Mouse (Mus musculus) kidney, embryonic 15.5 days (tissue): ENCODE measurements around the gene 4933416C03Rik. TPM values are rescaled to one million over a fixed set of nuclear protein-coding genes. Genes with fewer than 3 reads are reported as not detected.

ENCODE experiments used
- polyA plus RNA-seq: library from polyadenylated mRNA; unstranded; fragments of >200 nt; fragmentation: Nextera tagmentation; extraction: Ambion mirVana; gene quantifications from 2 replicates; pipeline ENCODE4 v1.2.1, GENCODE M21; 2015

Gene 4933416C03Rik
- polyA plus RNA-seq, 1 experiment from 2014 or later = not detected

Other genes starting within 250 kb of the 4933416C03Rik start
- 0.76 and 1.5 TPM in 2 replicates for gene Ptprr, start 95.7 kb downstream of the 4933416C03Rik start, polyA plus RNA-seq
- gene Ptprb, start 161.6 kb upstream of the 4933416C03Rik start, polyA plus RNA-seq = 7.2 and 7.4 TPM in 2 replicates